Mouse (Mus musculus) brain, adult 2 months (tissue): ENCODE results near the gene Whamm.

Experiments
- DNase-seq: peaks from one replicate; pipeline ENCODE4 v3.0.0; 2011; ENCODE audit warnings: low read depth, low spot score

Gene Whamm

GRCm38 (mm10) chr7:81571108-81571940 is at the start of gene Whamm:
Whamm (plus strand) TSS chr7:81571266.
- peak; percentile 98 for DNase-seq

- DNase-seq, result peak; percentile 98
Observed at GRCm38 (mm10) chr7:81523008-81523662, 47.9 kb upstream of the Whamm start.

GRCm38 (mm10) chr7:81523663-81524017 is 47.4 kb upstream of the Whamm start:
- DNase-seq, result no peak

- DNase-seq, result no peak
Observed at GRCm38 (mm10) chr7:81528918-81529317, 42.1 kb upstream of the Whamm start.

- peak; percentile 25 for DNase-seq
Observed at GRCm38 (mm10) chr7:81531462-81531861, 39.6 kb upstream of the Whamm start.

- DNase-seq, result no peak
Observed at GRCm38 (mm10) chr7:81536478-81536877, 34.6 kb upstream of the Whamm start.

GRCm38 (mm10) chr7:81538070-81538675 is 32.9 kb upstream of the Whamm start:
- DNase-seq, result peak; percentile 71

GRCm38 (mm10) chr7:81539565-81539964 is 31.5 kb upstream of the Whamm start:
- DNase-seq, result no peak

- peak; percentile 47 for DNase-seq
Observed at GRCm38 (mm10) chr7:81540999-81541398, 30.1 kb upstream of the Whamm start.

- peak; percentile 75 for DNase-seq
Observed at GRCm38 (mm10) chr7:81541924-81542524, 29.0 kb upstream of the Whamm start.

- DNase-seq, result no peak
Observed at GRCm38 (mm10) chr7:81542934-81543333, 28.1 kb upstream of the Whamm start.

GRCm38 (mm10) chr7:81548864-81549263 is 22.2 kb upstream of the Whamm start:
- DNase-seq, result no peak

- DNase-seq, result peak; percentile 34
Observed at GRCm38 (mm10) chr7:81553589-81553988, 17.5 kb upstream of the Whamm start.

- DNase-seq, result no peak
Observed at GRCm38 (mm10) chr7:81554369-81554768, 16.7 kb upstream of the Whamm start.

GRCm38 (mm10) chr7:81556839-81557238 is 14.2 kb upstream of the Whamm start:
- DNase-seq, result no peak

GRCm38 (mm10) chr7:81557252-81557984 is 13.6 kb upstream of the Whamm start:
- DNase-seq, result no peak

- DNase-seq, result no peak
Observed at GRCm38 (mm10) chr7:81557985-81558360, 13.1 kb upstream of the Whamm start.

- DNase-seq, result no peak
Observed at GRCm38 (mm10) chr7:81559231-81559980, 11.7 kb upstream of the Whamm start.

GRCm38 (mm10) chr7:81560101-81561049 is 10.7 kb upstream of the Whamm start:
- no peak for DNase-seq

GRCm38 (mm10) chr7:81561211-81561610 is 9.9 kb upstream of the Whamm start:
- DNase-seq, result no peak
